Mouse (Mus musculus) C2C12 (cell line): ENCODE measurements at regions not wholly inside any gene's neighbourhood (a gene's known extent, or its start where the extent isn't known, plus 50 kb on each side); places are given as distances from the start of the nearest gene placed in this dataset.

Experiments
- H3K27me3 ChIP-seq: one replicate; pipeline ENCODE4 v1.6.1; 2011; ENCODE audit not compliant: control insufficient read depth, insufficient read depth, insufficient read length
- H3K36me3 ChIP-seq: one replicate; pipeline ENCODE4 v1.6.1; 2011; ENCODE audit not compliant: control insufficient read depth, insufficient read depth
- H3K4me3 ChIP-seq: one replicate; pipeline ENCODE4 v1.5.1; 2011; ENCODE audit warnings: mild to moderate bottlenecking, control low read depth; ENCODE audit not compliant: poor library complexity, insufficient read depth, severe bottlenecking
- H3K79me2 ChIP-seq: one replicate; pipeline ENCODE4 v1.6.1; 2011; ENCODE audit not compliant: control insufficient read depth, insufficient read depth
- H3K79me3 ChIP-seq: one replicate; pipeline ENCODE4 v1.6.1; 2011; ENCODE audit warnings: low read depth, control low read depth
- H3ac ChIP-seq: one replicate; pipeline ENCODE3; 2011; ENCODE audit warnings: low read depth; ENCODE audit not compliant: control insufficient read depth, insufficient read length
- CEBPB ChIP-seq: IDR thresholded peaks from one replicate; pipeline ENCODE4 v1.6.1; 2011; ENCODE audit warnings: low read depth, mild to moderate bottlenecking, control low read depth, moderate library complexity
- CTCF ChIP-seq: IDR thresholded peaks from one replicate; pipeline ENCODE4 v1.5.1; 2011; ENCODE audit not compliant: control insufficient read depth, insufficient read depth, insufficient read length
- FOSL1 ChIP-seq: IDR thresholded peaks from one replicate; pipeline ENCODE4 v1.8.0; 2011; ENCODE audit warnings: mild to moderate bottlenecking, low read length; ENCODE audit not compliant: poor library complexity, insufficient read depth, severe bottlenecking
- MAX ChIP-seq: IDR thresholded peaks from one replicate; pipeline ENCODE4 v1.6.1; 2011; ENCODE audit warnings: mild to moderate bottlenecking, control low read depth
- MYOD1 ChIP-seq: IDR thresholded peaks from one replicate; pipeline ENCODE4 v1.6.1; 2011; ENCODE audit warnings: low read depth; ENCODE audit not compliant: control insufficient read depth, insufficient read length
- MYOG ChIP-seq: IDR thresholded peaks from one replicate; pipeline ENCODE4 v1.6.1; 2011; ENCODE audit not compliant: control insufficient read depth, insufficient read length; ENCODE audit errors: extremely low read depth
- USF1 ChIP-seq: IDR thresholded peaks from one replicate; pipeline ENCODE4 v1.6.1; 2011; ENCODE audit warnings: low read depth, mild to moderate bottlenecking, control low read depth, moderate library complexity

GRCm38 (mm10) chr2:146589860-146590259, 77.7 kb upstream of the Ralgapa2 start:
- Histone ChIP-seq H3K36me3 (no peaks in the 10 kb centered on the region), H3ac (no peak overlapping the region), H3K79me2 (no peaks in the 10 kb centered on the region), H3K4me3 (no peak overlapping the region), H3K27me3 (no peaks in the 10 kb centered on the region), H3K79me3 (no peaks in the 10 kb centered on the region)
- TF ChIP-seq MYOG (no peak), CEBPB (no peak), USF1 (no peak), MAX (no peak), MYOD1 (no peak), CTCF (no peak), FOSL1 (no peak)

GRCm38 (mm10) chr2:146593291-146593690, 81.1 kb upstream of the Ralgapa2 start:
- no peaks in the 10 kb centered on the region for H3K27me3 ChIP-seq
- no peaks in the 10 kb centered on the region for H3K79me3 ChIP-seq
- H3K36me3 ChIP-seq: no peaks in the 10 kb centered on the region
- H3ac ChIP-seq: no peak overlapping the region
- TF ChIP-seq FOSL1: no peak
- TF ChIP-seq USF1: no peak
- TF ChIP-seq MYOD1: no peak
- H3K79me2 ChIP-seq: no peaks in the 10 kb centered on the region
- H3K4me3 ChIP-seq: no peak overlapping the region

GRCm38 (mm10) chr2:146594212-146594611, 82.1 kb upstream of the Ralgapa2 start:
- Histone ChIP-seq H3K4me3 (no peak overlapping the region), H3ac (no peak overlapping the region), H3K79me3 (no peaks in the 10 kb centered on the region), H3K27me3 (no peaks in the 10 kb centered on the region), H3K36me3 (no peaks in the 10 kb centered on the region), H3K79me2 (no peaks in the 10 kb centered on the region)
- TF ChIP-seq CTCF: no peak
- no peak for TF ChIP-seq MAX

GRCm38 (mm10) chr2:146595673-146596072, 83.5 kb upstream of the Ralgapa2 start:
- no peaks in the 10 kb centered on the region for H3K79me2 ChIP-seq
- H3K4me3 ChIP-seq: no peak overlapping the region
- H3ac ChIP-seq: no peak overlapping the region
- H3K27me3 ChIP-seq: no peaks in the 10 kb centered on the region
- H3K36me3 ChIP-seq: no peaks in the 10 kb centered on the region
- H3K79me3 ChIP-seq: no peaks in the 10 kb centered on the region
- TF ChIP-seq MYOD1 (no peak), MYOG (no peak), CTCF (no peak), USF1 (no peak), MAX (no peak), CEBPB (no peak), FOSL1 (no peak)

GRCm38 (mm10) chr2:146606170-146606569, 94.0 kb upstream of the Ralgapa2 start:
- TF ChIP-seq MYOG (no peak), FOSL1 (no peak), CEBPB (no peak), CTCF (no peak), USF1 (no peak)
- Histone ChIP-seq H3K4me3 (no peak overlapping the region), H3ac (no peak overlapping the region), H3K79me2 (no peaks in the 10 kb centered on the region), H3K79me3 (no peaks in the 10 kb centered on the region), H3K27me3 (no peaks in the 10 kb centered on the region), H3K36me3 (no peaks in the 10 kb centered on the region)

GRCm38 (mm10) chr2:146610896-146611295, 98.8 kb upstream of the Ralgapa2 start:
- Histone ChIP-seq H3K4me3 (no peak overlapping the region), H3K36me3 (no peaks in the 10 kb centered on the region)
- TF ChIP-seq MYOD1 (no peak), MYOG (no peak), CEBPB (no peak), MAX (no peak), FOSL1 (no peak), USF1 (no peak), CTCF (no peak)

More at GRCm38 (mm10) chr2:146610896-146611295, 98.8 kb upstream of the Ralgapa2 start:
- no peaks in the 10 kb centered on the region for H3K79me3 ChIP-seq
- H3K79me2 ChIP-seq: no peaks in the 10 kb centered on the region
- H3K27me3 ChIP-seq: no peaks in the 10 kb centered on the region
- no peak overlapping the region for H3ac ChIP-seq
